Mouse (Mus musculus) small intestine, adult 2 months (tissue): ENCODE measurements at regions not wholly inside any gene's neighbourhood (a gene's known extent, or its start where the extent isn't known, plus 50 kb on each side); places are given as distances from the start of the nearest gene placed in this dataset.

ENCODE experiments used
- CTCF ChIP-seq: fragments of 200-500 bp; IDR thresholded peaks from 2 replicates; pipeline ENCODE4 v1.5.1; 2012; ENCODE audit warnings: low read depth, mild to moderate bottlenecking, control low read depth, inconsistent platforms, low read length, moderate library complexity, mixed read lengths; ENCODE audit not compliant: insufficient replicate concordance, insufficient read length; ENCODE audit errors: extremely low read depth
- POLR2A ChIP-seq: fragments of 200-500 bp; IDR thresholded peaks from 2 replicates; pipeline ENCODE4 v1.6.1; 2012; ENCODE audit warnings: low read depth, mild to moderate bottlenecking, control low read depth, inconsistent platforms, low read length, moderate library complexity

- TF ChIP-seq CTCF (no peak), POLR2A (no peak)
These were observed 380.2 kb upstream of the Tenm3 start for GRCm38 (mm10) chr8:49223841-49224420.
